In the genomic region with DNA sequence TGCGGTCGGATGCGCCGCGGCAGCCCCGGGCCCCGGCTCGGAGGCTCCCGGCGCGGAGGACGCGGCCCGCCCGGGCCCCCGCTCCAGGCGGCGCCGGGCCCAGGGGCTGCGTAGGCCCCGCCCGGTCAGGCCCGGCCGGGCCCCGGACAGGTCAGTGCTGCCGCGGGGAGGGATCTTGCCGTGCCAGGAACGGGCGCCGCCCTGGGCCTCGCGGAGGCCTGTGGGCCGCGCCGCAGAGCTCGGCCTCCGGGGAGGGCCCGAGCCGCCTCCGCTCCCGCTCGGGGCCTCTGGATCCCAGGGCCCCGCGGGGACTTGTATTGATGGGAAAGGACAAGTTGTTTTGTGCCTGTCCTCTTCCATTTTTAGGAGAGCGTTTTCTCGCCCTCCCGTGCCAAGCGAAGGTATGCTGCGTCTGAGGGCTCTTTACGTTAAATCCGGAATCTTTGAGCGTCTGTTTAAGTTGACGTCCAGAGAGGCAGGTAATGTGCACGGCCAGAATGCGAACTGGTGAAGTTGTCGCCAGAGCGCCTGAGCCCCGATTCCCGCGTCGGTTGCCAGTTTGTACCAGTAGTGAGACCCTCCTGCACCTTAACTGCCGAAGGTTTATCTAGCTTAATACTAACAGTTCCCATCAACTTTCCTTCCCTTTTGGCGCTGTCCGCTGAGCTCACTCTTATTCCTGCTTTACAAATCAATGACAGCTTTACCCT, we compare ENCODE assay signal across 8 mouse cellular contexts. TPM values are rescaled to one million over a fixed set of nuclear protein-coding genes. Genes with fewer than 3 reads are reported as not detected.
DNase-seq lines count a peak whose midpoint lies in the region; ATAC-seq and TF ChIP-seq lines count a peak whose summit lies in the region.

No protein-coding gene starts in this region.

- peaks cover 15% of the 10 kb centered on the region for H3K36me3 ChIP-seq in intestine, embryonic 14.5 days (ENCODE audit: control insufficient read depth, insufficient read depth, low read length)
- peaks cover 6% of the 10 kb centered on the region; the same call in 1 of the 2 replicates for H3K36me3 ChIP-seq in liver, embryonic 15.5 days (replicated peaks)
- H3K36me3 ChIP-seq in neural tube, embryonic 11.5 days (ENCODE audit: control insufficient read depth, insufficient read depth, low read length) = no peaks in the 10 kb centered on the region

- peak overlapping the region; percentile 92 for H3K27ac ChIP-seq in gastrocnemius, adult 2 months
- peak overlapping the region; percentile 87 for H3K27ac ChIP-seq in intestine, embryonic 14.5 days (ENCODE audit: low read depth)
- H3K27ac ChIP-seq in liver, embryonic 15.5 days (replicated peaks) = peak overlapping the region; percentile 94
- H3K27ac ChIP-seq in neural tube, embryonic 11.5 days (ENCODE audit: low read depth, low read length) = peak overlapping the region; percentile 97

- intact Hi-C loops in left cerebral cortex, postnatal 4 days (cut with DNase I) = no loop called here
- intact Hi-C loops in left cerebral cortex, postnatal 14 days (cut with DNase I) = no loop called here
- intact Hi-C loops in gastrocnemius, adult 2 months (cut with DNase I) = loop anchor here (5.0 kb wide), 1 partner anchor 49 kb away; no protein-coding TSS in a partner anchor

- peak; percentile 32 for DNase-seq in left cerebral cortex, postnatal 4 days
- DNase-seq in left cerebral cortex, postnatal 14 days (ENCODE audit: low spot score in 2 of 2) = no peak
- peak; percentile 71 for DNase-seq in cerebellum, adult 9-10 months
- peak; percentile 88 for DNase-seq in gastrocnemius, adult 2 months
- peak; percentile 77 for DNase-seq in intestine, embryonic 14.5 days (ENCODE audit: low spot score)
- DNase-seq in neural tube, embryonic 11.5 days (ENCODE audit: low spot score) = peak; percentile 42
- no peak for DNase-seq in right cerebral cortex, postnatal 14 days

- no peaks in the 10 kb centered on the region for H3K9me3 ChIP-seq in intestine, embryonic 14.5 days (ENCODE audit: control insufficient read depth, low read length)
- no peaks in the 10 kb centered on the region for H3K9me3 ChIP-seq in liver, embryonic 15.5 days (replicated peaks)
- no peaks in the 10 kb centered on the region for H3K9me3 ChIP-seq in neural tube, embryonic 11.5 days (ENCODE audit: control insufficient read depth, low read length)

- peak overlapping the region; percentile 95 for H3K4me3 ChIP-seq in gastrocnemius, adult 2 months
- peak overlapping the region; percentile 79 for H3K4me3 ChIP-seq in intestine, embryonic 14.5 days (ENCODE audit: low read depth, low read length)
- H3K4me3 ChIP-seq in liver, embryonic 15.5 days (replicated peaks) = peak overlapping the region; percentile 92
- H3K4me3 ChIP-seq in neural tube, embryonic 11.5 days (ENCODE audit: low read depth, low read length) = peak overlapping the region; percentile 100

- WGBS in intestine, embryonic 14.5 days = under 1% methylated on average over 62 of the region's 65 CpGs
- 1% methylated on average over 63 of the region's 65 CpGs for WGBS in liver, embryonic 15.5 days (ENCODE audit: insufficient replicate concordance)
- WGBS in neural tube, embryonic 11.5 days = under 1% methylated on average over 60 of the region's 65 CpGs

- peak; percentile 86 for ATAC-seq in intestine, embryonic 14.5 days (replicated peaks; ENCODE audit: low FRiP score, low TSS enrichment, low read depth)
- ATAC-seq in liver, embryonic 15.5 days (ENCODE audit: insufficient read depth) = peak; percentile 96
- peak; percentile 49; the same call in 1 of the 2 replicates for ATAC-seq in neural tube, embryonic 11.5 days (ENCODE audit: insufficient read depth, low FRiP score, low TSS enrichment)

- TF ChIP-seq CTCF in gastrocnemius, adult 2 months (IDR thresholded peaks at IDR 0.05) = no peak

- peak overlapping the region; percentile 99 for H3K9ac ChIP-seq in intestine, embryonic 14.5 days (ENCODE audit: low read length)
- H3K9ac ChIP-seq in liver, embryonic 15.5 days = peak overlapping the region; percentile 96
- H3K9ac ChIP-seq in neural tube, embryonic 11.5 days (ENCODE audit: low read length) = peak overlapping the region; percentile 100

- peak overlapping the region; percentile 89 for H3K4me2 ChIP-seq in intestine, embryonic 14.5 days (ENCODE audit: low read length)
- H3K4me2 ChIP-seq in liver, embryonic 15.5 days = peak overlapping the region; percentile 90
- peak overlapping the region; percentile 74 for H3K4me2 ChIP-seq in neural tube, embryonic 11.5 days (ENCODE audit: low read depth)

- peaks cover 48% of the 10 kb centered on the region for H3K4me1 ChIP-seq in intestine, embryonic 14.5 days (replicated peaks; ENCODE audit: control insufficient read depth, insufficient read depth, low read length)
- H3K4me1 ChIP-seq in liver, embryonic 15.5 days (replicated peaks) = peaks cover 46% of the 10 kb centered on the region
- H3K4me1 ChIP-seq in neural tube, embryonic 11.5 days (ENCODE audit: control insufficient read depth, insufficient read depth, low read length) = peaks cover 32% of the 10 kb centered on the region

- H3K27me3 ChIP-seq in intestine, embryonic 14.5 days (replicated peaks; ENCODE audit: control insufficient read depth, insufficient read depth, low read length) = no peaks in the 10 kb centered on the region
- peaks cover 4% of the 10 kb centered on the region; the same call in 1 of the 2 replicates for H3K27me3 ChIP-seq in liver, embryonic 15.5 days
- H3K27me3 ChIP-seq in neural tube, embryonic 11.5 days (ENCODE audit: control insufficient read depth, insufficient read depth, low read length) = no peaks in the 10 kb centered on the region

RNA-seq across cellular contexts. Expression of gene A3galt2, which starts 27.3 kb away (rescaled TPM):
- 1 to 10 TPM; 1.1 to 1.3 TPM for total RNA-seq in left cerebral cortex, postnatal 4 days (2021)
- under 1 TPM; 0.42 to 0.75 TPM for total RNA-seq in left cerebral cortex, postnatal 14 days (2021)
- under 1 TPM; 0.10 to 0.14 TPM for total RNA-seq in gastrocnemius, adult 2 months (2021)
- 0.16 and 0.35 TPM in 2 replicates for polyA plus RNA-seq in intestine, embryonic 14.5 days (2014; fragmentation: Nextera tagmentation; extraction: Ambion mirVana)
- polyA plus RNA-seq in liver, embryonic 15.5 days (2015; fragmentation: Nextera tagmentation; extraction: Ambion mirVana) = not detected in 2 replicates
- polyA plus RNA-seq in neural tube, embryonic 11.5 days (2014; fragmentation: Nextera tagmentation; extraction: Ambion mirVana) = 0.33 and 0.45 TPM in 2 replicates

Comparison
In these comparisons a context has a peak if more than half of its experiments do, and no peak if none do; other contexts are left out.
1. DNase-seq: peak in left cerebral cortex, postnatal 4 days (single experiment), cerebellum, adult 9-10 months (single experiment), gastrocnemius, adult 2 months (single experiment), intestine, embryonic 14.5 days (single experiment) and neural tube, embryonic 11.5 days (single experiment); none in left cerebral cortex, postnatal 14 days (0 of 2) and right cerebral cortex, postnatal 14 days (single experiment).
2. Peak in every context shown above with its lines, with median percentiles within 50 percentile points of each other: H3K27ac ChIP-seq, H3K4me3 ChIP-seq, ATAC-seq, H3K4me2 ChIP-seq and H3K9ac ChIP-seq.